17 mouse cellular contexts compared by ENCODE assay signal in the genomic region with DNA sequence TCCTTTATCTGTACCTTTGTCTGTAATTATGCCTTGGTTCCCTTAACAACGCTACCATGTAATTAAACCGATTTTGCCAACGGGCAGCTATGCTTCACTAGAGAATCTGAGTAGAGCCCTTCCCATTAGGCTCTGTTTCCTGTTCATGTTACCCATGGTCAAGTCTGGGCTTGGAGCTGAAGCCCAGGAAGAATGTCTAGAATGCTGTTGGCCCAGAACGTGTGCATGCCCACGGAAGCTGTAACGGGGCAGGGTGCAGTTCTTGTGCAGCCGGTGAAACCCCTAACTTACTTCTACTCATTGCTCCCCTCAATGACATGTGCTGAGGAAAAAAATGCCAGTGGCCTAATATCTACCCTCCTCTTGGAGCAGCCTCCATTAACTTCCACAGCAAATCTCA. TPM values are rescaled to one million over a fixed set of nuclear protein-coding genes. Genes with fewer than 3 reads are reported as not detected.
DNase-seq lines count a peak whose midpoint lies in the region; ATAC-seq lines count a peak whose summit lies in the region.
"Had no signal": no experiment of that assay in that cellular context is flagged by ENCODE, and none has a peak within 500 bp of the region (broad histone marks: within the 10 kb centered on the region; RNA-seq: fewer than 3 reads in every experiment).

No protein-coding gene starts in this region.

- peaks cover 12% of the 10 kb centered on the region; the same call in 1 of the 2 replicates for H3K36me3 ChIP-seq in hindbrain, embryonic 13.5 days
- H3K36me3 ChIP-seq in hindbrain, embryonic 10.5 days = peaks cover 21% of the 10 kb centered on the region
- H3K36me3 ChIP-seq in limb, embryonic 13.5 days = no peaks in the 10 kb centered on the region; the same call in 1 of the 2 replicates
- H3K36me3 ChIP-seq: G1E; liver, embryonic 15.5 days had no signal

- intact Hi-C loops in left cerebral cortex, postnatal 14 days (cut with DNase I) = loop anchor here (5.0 kb wide), 1 partner anchor 46 kb away; no protein-coding TSS in a partner anchor

- no peak for ATAC-seq in hindbrain, embryonic 13.5 days (ENCODE audit: low FRiP score)
- no peak for ATAC-seq in limb, embryonic 13.5 days (ENCODE audit: low FRiP score, low read depth)
- ATAC-seq: inflammation-experienced regulatory T-cells, adult 6 months had no signal

- DNase-seq in hindbrain, embryonic 10.5 days (ENCODE audit: low spot score) = no peak
- peak; percentile 20 to 35 for DNase-seq in urinary bladder, postnatal 36 days (ENCODE audit: low spot score in 2 of 2)
- no peak for DNase-seq in urinary bladder, adult 2 months (ENCODE audit: low spot score)
- peak; percentile 58 for DNase-seq in retina, postnatal 1 day
- no peak for DNase-seq in thymus, adult 18-20 months
- DNase-seq in left cerebral cortex, postnatal 14 days (ENCODE audit: low spot score in 2 of 2) = no peak
- DNase-seq: adrenal gland, postnatal 36 days; cerebellum, adult 11 months; gastrocnemius, postnatal 25 days; right cerebral cortex, adult 18-20 months had no signal

- H3K4me1 ChIP-seq in hindbrain, embryonic 13.5 days (replicated peaks) = peaks cover 25% of the 10 kb centered on the region
- H3K4me1 ChIP-seq in hindbrain, embryonic 10.5 days (replicated peaks) = peaks cover 43% of the 10 kb centered on the region
- peaks cover 32% of the 10 kb centered on the region for H3K4me1 ChIP-seq in limb, embryonic 13.5 days

- WGBS in hindbrain, embryonic 13.5 days = 77% methylated on average over 7 of the region's 7 CpGs
- 92% methylated on average over 7 of the region's 7 CpGs for WGBS in hindbrain, embryonic 10.5 days
- WGBS in limb, embryonic 13.5 days = 63% methylated on average over 7 of the region's 7 CpGs

- peak overlapping the region; percentile 70 for H3K4me2 ChIP-seq in hindbrain, embryonic 13.5 days
- H3K4me2 ChIP-seq in limb, embryonic 13.5 days (replicated peaks) = peak overlapping the region; percentile 96
- H3K4me2 ChIP-seq: liver, embryonic 15.5 days had no signal

- 0 out of 2 replicates have a peak, but pooled peaks cover 3% of the 10 kb centered on the region for H3K9me3 ChIP-seq in hindbrain, embryonic 13.5 days
- no peaks in the 10 kb centered on the region for H3K9me3 ChIP-seq in hindbrain, embryonic 10.5 days
- 0 out of 2 replicates have a peak, but pooled peaks cover 3% of the 10 kb centered on the region for H3K9me3 ChIP-seq in limb, embryonic 13.5 days
- H3K9me3 ChIP-seq: liver, embryonic 15.5 days had no signal

- H3K4me3 ChIP-seq in hindbrain, embryonic 13.5 days = peak overlapping the region; percentile 91; the same call in 1 of the 2 replicates
- H3K4me3 ChIP-seq in hindbrain, embryonic 10.5 days = no peak overlapping the region
- H3K4me3 ChIP-seq in limb, embryonic 13.5 days = no peak overlapping the region
- H3K4me3 ChIP-seq: liver, embryonic 15.5 days; myocyte had no signal

- H3K27me3 ChIP-seq in hindbrain, embryonic 13.5 days = no peaks in the 10 kb centered on the region
- no peaks in the 10 kb centered on the region for H3K27me3 ChIP-seq in hindbrain, embryonic 10.5 days (ENCODE audit: insufficient read depth, poor library complexity, severe bottlenecking)
- no peaks in the 10 kb centered on the region for H3K27me3 ChIP-seq in limb, embryonic 13.5 days

- no peak overlapping the region for H3K9ac ChIP-seq in hindbrain, embryonic 13.5 days
- no peak overlapping the region for H3K9ac ChIP-seq in limb, embryonic 13.5 days
- H3K9ac ChIP-seq: liver, embryonic 15.5 days had no signal

- peak overlapping the region; percentile 76; the same call in 1 of the 2 replicates for H3K27ac ChIP-seq in hindbrain, embryonic 13.5 days
- no peak overlapping the region for H3K27ac ChIP-seq in hindbrain, embryonic 10.5 days
- H3K27ac ChIP-seq in limb, embryonic 13.5 days = no peak overlapping the region
- H3K27ac ChIP-seq: liver, embryonic 15.5 days; macrophage had no signal

RNA-seq across cellular contexts. Expression of a gene that starts 4.5 kb away (rescaled TPM):
- 28.9 and 32.9 TPM in 2 replicates for polyA plus RNA-seq in hindbrain, embryonic 13.5 days (2015; fragmentation: Nextera tagmentation; extraction: Ambion mirVana)
- polyA plus RNA-seq in hindbrain, embryonic 10.5 days (2016; fragmentation: Nextera tagmentation; extraction: Ambion mirVana) = 17.4 and 25.0 TPM in 2 replicates
- 5.7 and 6.6 TPM in 2 replicates for polyA plus RNA-seq in urinary bladder, adult 2 months (2012; rRNA removed)
- 22.6 and 25.7 TPM in 2 replicates for polyA plus RNA-seq in limb, embryonic 13.5 days (2015; fragmentation: Nextera tagmentation; extraction: Ambion mirVana)
- 10 to 100 TPM; 85.8 to 97.7 TPM for total RNA-seq in left cerebral cortex, postnatal 14 days (2021)
- polyA plus RNA-seq: G1E; inflammation-experienced regulatory T-cells, adult 6 months; macrophage had no signal

RNA-seq across cellular contexts. Expression of a gene that starts 40.2 kb away (rescaled TPM):
- polyA plus RNA-seq in hindbrain, embryonic 13.5 days (2015; fragmentation: Nextera tagmentation; extraction: Ambion mirVana) = 44.2 and 47.7 TPM in 2 replicates
- polyA plus RNA-seq in hindbrain, embryonic 10.5 days (2016; fragmentation: Nextera tagmentation; extraction: Ambion mirVana) = 23.7 and 25.3 TPM in 2 replicates
- 47.0 and 50.1 TPM in 2 replicates for polyA plus RNA-seq in urinary bladder, adult 2 months (2012; rRNA removed)
- polyA plus RNA-seq in limb, embryonic 13.5 days (2015; fragmentation: Nextera tagmentation; extraction: Ambion mirVana) = 34.5 and 36.5 TPM in 2 replicates
- total RNA-seq in left cerebral cortex, postnatal 14 days (2021) = 100 to 1,000 TPM; 172 to 173 TPM

Comparison
In these comparisons a context has a peak if more than half of its experiments do, and no peak if none do; other contexts are left out.
1. DNase-seq: peak in urinary bladder, postnatal 36 days (2 of 2) and retina, postnatal 1 day (single experiment); none in hindbrain, embryonic 10.5 days (single experiment), urinary bladder, adult 2 months (single experiment), thymus, adult 18-20 months (0 of 2) and left cerebral cortex, postnatal 14 days (0 of 2).